ENCODE assay signal across 10 mouse cellular contexts in genomic region chr3:115768761-115769530, GRCm38 (mm10). TPM values are rescaled to one million over a fixed set of nuclear protein-coding genes. Genes with fewer than 3 reads are reported as not detected.
DNase-seq lines count a peak whose midpoint lies in the region; ATAC-seq and TF ChIP-seq lines count a peak whose summit lies in the region.
"Had no signal": no experiment of that assay in that cellular context is flagged by ENCODE, and none has a peak within 500 bp of the region (broad histone marks: within the 10 kb centered on the region; RNA-seq: fewer than 3 reads in every experiment).

No protein-coding gene starts in this region.

- peak; percentile 13 for DNase-seq in 3T3-L1 (ENCODE audit: low read depth, low spot score)
- peak; percentile 45 for DNase-seq in adrenal gland, adult 8-10 months
- DNase-seq in liver, adult 2 months (ENCODE audit: extremely low read depth, low read depth, low spot score) = no peak
- no peak for DNase-seq in right cerebral cortex, postnatal 36 days (ENCODE audit: low spot score in 2 of 2)
- DNase-seq in spleen, postnatal 14 days (ENCODE audit: low spot score in 2 of 2) = no peak
- no peak for DNase-seq in left cerebral cortex, postnatal 14 days (ENCODE audit: low spot score in 2 of 2)
- DNase-seq: cerebellum, adult 18-20 months had no signal

- no peak for TF ChIP-seq POLR2A in liver, adult 2 months (IDR thresholded peaks at IDR 0.05; ENCODE audit: extremely low read depth, insufficient read depth, low read length)

- H3K9me3 ChIP-seq in heart, embryonic 15.5 days (replicated peaks) = no peaks in the 10 kb centered on the region
- no peaks in the 10 kb centered on the region for H3K9me3 ChIP-seq in midbrain, embryonic 13.5 days
- H3K9me3 ChIP-seq: limb, embryonic 15.5 days had no signal

- no peaks in the 10 kb centered on the region for H3K27me3 ChIP-seq in heart, embryonic 15.5 days
- H3K27me3 ChIP-seq in liver, adult 2 months (ENCODE audit: control insufficient read depth, insufficient read depth, low read length) = no peaks in the 10 kb centered on the region
- no peaks in the 10 kb centered on the region for H3K27me3 ChIP-seq in midbrain, embryonic 13.5 days
- H3K27me3 ChIP-seq: limb, embryonic 15.5 days had no signal

- H3K4me1 ChIP-seq in heart, embryonic 15.5 days (replicated peaks) = peaks cover 8% of the 10 kb centered on the region
- H3K4me1 ChIP-seq in liver, adult 2 months (ENCODE audit: control insufficient read depth, insufficient read depth, low read length) = no peaks in the 10 kb centered on the region
- H3K4me1 ChIP-seq in midbrain, embryonic 13.5 days (replicated peaks) = no peaks in the 10 kb centered on the region
- H3K4me1 ChIP-seq: limb, embryonic 15.5 days had no signal

- ATAC-seq in heart, embryonic 15.5 days (replicated peaks; ENCODE audit: insufficient number of reproducible peaks, insufficient read depth, low FRiP score, low read depth) = peak; percentile 69
- ATAC-seq in midbrain, embryonic 13.5 days = no peak

- H3K27ac ChIP-seq in heart, embryonic 15.5 days = peak overlapping the region; percentile 53; the same call in 1 of the 2 replicates
- peak overlapping the region; percentile 31; the same call in 1 of the 2 replicates for H3K27ac ChIP-seq in liver, adult 2 months (replicated peaks; ENCODE audit: insufficient read depth, low read depth, low read length)
- H3K27ac ChIP-seq in midbrain, embryonic 13.5 days = no peak overlapping the region
- H3K27ac ChIP-seq: limb, embryonic 15.5 days had no signal

- no peak overlapping the region for H3K4me3 ChIP-seq in heart, embryonic 15.5 days
- H3K4me3 ChIP-seq in liver, adult 2 months (ENCODE audit: insufficient read depth, low read depth, low read length) = no peak overlapping the region
- H3K4me3 ChIP-seq in midbrain, embryonic 13.5 days (replicated peaks) = no peak overlapping the region
- H3K4me3 ChIP-seq: limb, embryonic 15.5 days had no signal

- WGBS in heart, embryonic 15.5 days = 71% methylated on average over 19 of the region's 19 CpGs
- 82% methylated on average over 19 of the region's 19 CpGs for WGBS in liver, adult 2 months
- WGBS in midbrain, embryonic 13.5 days = 76% methylated on average over 19 of the region's 19 CpGs

- no peak for TF ChIP-seq CTCF in liver, adult 2 months (IDR thresholded peaks at IDR 0.05; ENCODE audit: low read depth, low read length)

- H3K79me2 ChIP-seq in liver, adult 2 months (ENCODE audit: control insufficient read depth, insufficient read depth, low read length) = no peaks in the 10 kb centered on the region

- intact Hi-C loops in left cerebral cortex, postnatal 14 days (cut with DNase I) = no loop called here

- no peak overlapping the region for H3K4me2 ChIP-seq in heart, embryonic 15.5 days
- no peak overlapping the region for H3K4me2 ChIP-seq in midbrain, embryonic 13.5 days (replicated peaks)
- H3K4me2 ChIP-seq: limb, embryonic 15.5 days had no signal

- no peak overlapping the region for H3K9ac ChIP-seq in heart, embryonic 15.5 days
- H3K9ac ChIP-seq in liver, adult 2 months (ENCODE audit: low read depth, low read length) = no peak overlapping the region
- no peak overlapping the region for H3K9ac ChIP-seq in midbrain, embryonic 13.5 days (replicated peaks)
- H3K9ac ChIP-seq: limb, embryonic 15.5 days had no signal

- no peaks in the 10 kb centered on the region for H3K36me3 ChIP-seq in heart, embryonic 15.5 days
- H3K36me3 ChIP-seq in liver, adult 2 months (ENCODE audit: control insufficient read depth, insufficient read depth, low read length) = no peaks in the 10 kb centered on the region
- no peaks in the 10 kb centered on the region for H3K36me3 ChIP-seq in midbrain, embryonic 13.5 days
- H3K36me3 ChIP-seq: limb, embryonic 15.5 days had no signal

RNA-seq across cellular contexts. Expression of gene S1pr1, which starts 54.1 kb away (rescaled TPM):
- total RNA-seq in adrenal gland, adult 8-10 months (2022) = 10 to 100 TPM; 14.7 to 17.5 (median 15.3) TPM
- polyA plus RNA-seq in heart, embryonic 15.5 days (2015; fragmentation: Nextera tagmentation; extraction: Ambion mirVana) = 75.5 and 85.4 TPM in 2 replicates
- 21.5 and 35.2 TPM in 2 replicates for total RNA-seq in liver, adult 2 months (2014; rRNA removed)
- 77.7 and 95.7 TPM in 2 replicates for polyA plus RNA-seq in liver, adult 2 months (2012; rRNA removed)
- total RNA-seq in left cerebral cortex, postnatal 14 days (2021) = 10 to 100 TPM; 79.8 to 86.9 TPM
- polyA plus RNA-seq in midbrain, embryonic 13.5 days (2015; fragmentation: Nextera tagmentation; extraction: Ambion mirVana) = 25.0 and 30.5 TPM in 2 replicates

Comparison
In these comparisons a context has a peak if more than half of its experiments do, and no peak if none do; other contexts are left out.
1. DNase-seq: peak in 3T3-L1 (single experiment) and adrenal gland, adult 8-10 months (single experiment); none in liver, adult 2 months (single experiment), right cerebral cortex, postnatal 36 days (0 of 2), spleen, postnatal 14 days (0 of 2) and left cerebral cortex, postnatal 14 days (0 of 2).